Mouse (Mus musculus) frontal cortex, postnatal 14 days (tissue): ENCODE data around the gene Parp9.
"Not testable (repeated sequence)": the region's sequence is repeated elsewhere in the genome, so short reads cannot be mapped to it uniquely, and the experiment has no call there.

ENCODE experiments used
- DNase-seq, 2 experiments: peaks; one replicate each; pipeline ENCODE4 v3.0.0; 2022; ENCODE audit warnings: low spot score in 2 of 2

Gene Parp9

GRCm38 (mm10) chr16:35938211-35939151 lies at the start of gene Parp9, which contains the start of gene Dtx3l:
Gene Parp9 (plus strand): TSS chr16:35938470.
Gene Dtx3l (minus strand): TSS chr16:35939151.
- DNase-seq = peak; percentile 9 to 28

- DNase-seq = no peak
These were observed 49.4 kb upstream of the Parp9 start for GRCm38 (mm10) chr16:35888910-35889309.

GRCm38 (mm10) chr16:35890645-35891044 lies 47.6 kb upstream of the Parp9 start:
- DNase-seq = no peak

GRCm38 (mm10) chr16:35891603-35892002 lies 46.7 kb upstream of the Parp9 start:
- not testable (repeated sequence) for DNase-seq

GRCm38 (mm10) chr16:35894997-35895396 lies 43.3 kb upstream of the Parp9 start:
- DNase-seq = no peak

- no peak for DNase-seq
These were observed 37.7 kb upstream of the Parp9 start for GRCm38 (mm10) chr16:35900541-35900940.

GRCm38 (mm10) chr16:35903014-35903640 lies 35.1 kb upstream of the Parp9 start:
- no peak for DNase-seq

GRCm38 (mm10) chr16:35904121-35904736 lies 34.0 kb upstream of the Parp9 start:
- no peak for DNase-seq

- no peak for DNase-seq
These were observed 32.9 kb upstream of the Parp9 start for GRCm38 (mm10) chr16:35905355-35905754.

GRCm38 (mm10) chr16:35905819-35906485 lies 32.3 kb upstream of the Parp9 start:
- DNase-seq = no peak

GRCm38 (mm10) chr16:35906887-35907286 lies 31.4 kb upstream of the Parp9 start:
- DNase-seq = no peak

GRCm38 (mm10) chr16:35907432-35908201 lies 30.7 kb upstream of the Parp9 start:
- no peak for DNase-seq

- DNase-seq = no peak
These were observed 26.8 kb upstream of the Parp9 start for GRCm38 (mm10) chr16:35911449-35911848.

GRCm38 (mm10) chr16:35913526-35913925 lies 24.7 kb upstream of the Parp9 start:
- no peak for DNase-seq

- no peak for DNase-seq
These were observed 24.0 kb upstream of the Parp9 start for GRCm38 (mm10) chr16:35914301-35914700.

- DNase-seq = no peak
These were observed 19.3 kb upstream of the Parp9 start for GRCm38 (mm10) chr16:35918721-35919543.

- no peak for DNase-seq
These were observed 16.5 kb upstream of the Parp9 start for GRCm38 (mm10) chr16:35921676-35922235.

GRCm38 (mm10) chr16:35922301-35922895 lies 15.9 kb upstream of the Parp9 start:
- DNase-seq = no peak

- DNase-seq = no peak
These were observed 14.6 kb upstream of the Parp9 start for GRCm38 (mm10) chr16:35923546-35924198.
